Mouse (Mus musculus): ENCODE data around the gene Myrfl. TPM values are rescaled to one million over a fixed set of nuclear protein-coding genes. Genes with fewer than 3 reads are reported as not detected.
A peak's percentile ranks its signal among the peaks of the same experiment; 100 is the strongest.

The Myrfl gene
- polyA plus RNA-seq, 1 experiment from 2014 or later: not detected

- H3K27ac ChIP-seq (ENCODE audit: low read length): no peak overlapping the region
- no peak overlapping the region for H3K4me2 ChIP-seq (replicated peaks; ENCODE audit: low read depth, low read length)
- no peak overlapping the region for H3K4me3 ChIP-seq (ENCODE audit: low read depth, low read length)
- ATAC-seq: no peak
- DNase-seq (ENCODE audit: low spot score): no peak
- no peaks in the 10 kb centered on the region for H3K36me3 ChIP-seq (ENCODE audit: insufficient read depth, low read length)
- no peaks in the 10 kb centered on the region for H3K4me1 ChIP-seq (ENCODE audit: insufficient read depth, low read depth, low read length)
- TF ChIP-seq EP300 (IDR thresholded peaks at IDR 0.05) (no peak), CTCF (IDR thresholded peaks at IDR 0.05) (no peak)
- H3K9ac ChIP-seq (replicated peaks; ENCODE audit: low read depth): no peak overlapping the region
- WGBS: 83% methylated on average over 14 of the region's 14 CpGs
- no peaks in the 10 kb centered on the region for H3K27me3 ChIP-seq (replicated peaks; ENCODE audit: insufficient read depth, low read length)
- H3K9me3 ChIP-seq (ENCODE audit: low read length): no peaks in the 10 kb centered on the region
These were observed 119.9 kb downstream of the Myrfl start for GRCm38 (mm10) chr10:116776846-116777245.

- 66% methylated on average over 15 of the region's 15 CpGs for WGBS
These were observed 122.6 kb downstream of the Myrfl start for GRCm38 (mm10) chr10:116773846-116774750.

GRCm38 (mm10) chr10:116771215-116771935, 125.3 kb downstream of the Myrfl start:
- no peak overlapping the region for H3K27ac ChIP-seq (ENCODE audit: low read length)
- no peaks in the 10 kb centered on the region for H3K9me3 ChIP-seq (ENCODE audit: low read length)
- no peaks in the 10 kb centered on the region for H3K27me3 ChIP-seq (replicated peaks; ENCODE audit: insufficient read depth, low read length)
- 47% methylated on average over 21 of the region's 21 CpGs for WGBS
- peak overlapping the region; percentile 23; the same call in 1 of the 2 replicates for H3K4me2 ChIP-seq (replicated peaks; ENCODE audit: low read depth, low read length)
- H3K4me1 ChIP-seq (ENCODE audit: insufficient read depth, low read depth, low read length): no peaks in the 10 kb centered on the region; the same call in 1 of the 2 replicates
- H3K36me3 ChIP-seq (ENCODE audit: insufficient read depth, low read length): no peaks in the 10 kb centered on the region
- H3K4me3 ChIP-seq (ENCODE audit: low read depth, low read length): no peak overlapping the region
- H3K9ac ChIP-seq (replicated peaks; ENCODE audit: low read depth): no peak overlapping the region
- ATAC-seq (peak; percentile 64), DNase-seq (ENCODE audit: low spot score) (peak; percentile 78)
- TF ChIP-seq EP300 (IDR thresholded peaks at IDR 0.05) (0 out of 2 replicates have a peak, but pooled peaks have one; percentile 12), CTCF (IDR thresholded peaks at IDR 0.05) (no peak)

More at GRCm38 (mm10) chr10:116773846-116774750, 122.6 kb downstream of the Myrfl start:
- no peak overlapping the region for H3K27ac ChIP-seq (ENCODE audit: low read length)
- H3K4me1 ChIP-seq (ENCODE audit: insufficient read depth, low read depth, low read length): no peaks in the 10 kb centered on the region
- H3K9ac ChIP-seq (replicated peaks; ENCODE audit: low read depth): no peak overlapping the region
- H3K36me3 ChIP-seq (ENCODE audit: insufficient read depth, low read length): no peaks in the 10 kb centered on the region
- no peak overlapping the region for H3K4me3 ChIP-seq (ENCODE audit: low read depth, low read length)
- no peaks in the 10 kb centered on the region for H3K27me3 ChIP-seq (replicated peaks; ENCODE audit: insufficient read depth, low read length)
- H3K9me3 ChIP-seq (ENCODE audit: low read length): no peaks in the 10 kb centered on the region
- DNase-seq (ENCODE audit: low spot score) (no peak), ATAC-seq (no peak)
- TF ChIP-seq CTCF (IDR thresholded peaks at IDR 0.05) (no peak), EP300 (IDR thresholded peaks at IDR 0.05) (no peak)
- no peak overlapping the region for H3K4me2 ChIP-seq (replicated peaks; ENCODE audit: low read depth, low read length)

- ATAC-seq (peak; percentile 57; the same call in 1 of the 2 replicates), DNase-seq (ENCODE audit: low spot score) (peak; percentile 55)
- H3K36me3 ChIP-seq (ENCODE audit: insufficient read depth, low read length): no peaks in the 10 kb centered on the region
- H3K27ac ChIP-seq (ENCODE audit: low read length): no peak overlapping the region
- TF ChIP-seq EP300 (IDR thresholded peaks at IDR 0.05): no peak
- TF ChIP-seq CTCF (IDR thresholded peaks at IDR 0.05): no peak
- H3K4me1 ChIP-seq (ENCODE audit: insufficient read depth, low read depth, low read length): no peaks in the 10 kb centered on the region; the same call in 1 of the 2 replicates
- no peak overlapping the region for H3K9ac ChIP-seq (replicated peaks; ENCODE audit: low read depth)
- H3K9me3 ChIP-seq (ENCODE audit: low read length): no peaks in the 10 kb centered on the region
- no peaks in the 10 kb centered on the region for H3K27me3 ChIP-seq (replicated peaks; ENCODE audit: insufficient read depth, low read length)
- 33% methylated on average over 13 of the region's 13 CpGs for WGBS
- no peak overlapping the region for H3K4me2 ChIP-seq (replicated peaks; ENCODE audit: low read depth, low read length)
- no peak overlapping the region for H3K4me3 ChIP-seq (ENCODE audit: low read depth, low read length)
These were observed 128.1 kb downstream of the Myrfl start for GRCm38 (mm10) chr10:116768642-116769041.

GRCm38 (mm10) chr10:116766525-116766924, 130.2 kb downstream of the Myrfl start:
- Histone ChIP-seq H3K27me3 (replicated peaks; ENCODE audit: insufficient read depth, low read length) (no peaks in the 10 kb centered on the region), H3K9me3 (ENCODE audit: low read length) (no peaks in the 10 kb centered on the region), H3K36me3 (ENCODE audit: insufficient read depth, low read length) (no peaks in the 10 kb centered on the region), H3K4me2 (replicated peaks; ENCODE audit: low read depth, low read length) (no peak overlapping the region), H3K4me3 (ENCODE audit: low read depth, low read length) (no peak overlapping the region), H3K4me1 (ENCODE audit: insufficient read depth, low read depth, low read length) (no peaks in the 10 kb centered on the region; the same call in 1 of the 2 replicates), H3K27ac (ENCODE audit: low read length) (no peak overlapping the region), H3K9ac (replicated peaks; ENCODE audit: low read depth) (no peak overlapping the region)
- 73% methylated on average over 6 of the region's 6 CpGs for WGBS
- DNase-seq (ENCODE audit: low spot score): no peak
- TF ChIP-seq CTCF (IDR thresholded peaks at IDR 0.05): no peak
- TF ChIP-seq EP300 (IDR thresholded peaks at IDR 0.05): no peak
- ATAC-seq: no peak

- TF ChIP-seq EP300 (IDR thresholded peaks at IDR 0.05): no peak
- no peak for TF ChIP-seq CTCF (IDR thresholded peaks at IDR 0.05)
- Histone ChIP-seq H3K4me2 (replicated peaks; ENCODE audit: low read depth, low read length) (no peak overlapping the region), H3K4me1 (ENCODE audit: insufficient read depth, low read depth, low read length) (no peaks in the 10 kb centered on the region), H3K27ac (ENCODE audit: low read length) (no peak overlapping the region), H3K27me3 (replicated peaks; ENCODE audit: insufficient read depth, low read length) (no peaks in the 10 kb centered on the region), H3K9ac (replicated peaks; ENCODE audit: low read depth) (no peak overlapping the region), H3K9me3 (ENCODE audit: low read length) (no peaks in the 10 kb centered on the region), H3K4me3 (ENCODE audit: low read depth, low read length) (no peak overlapping the region), H3K36me3 (ENCODE audit: insufficient read depth, low read length) (no peaks in the 10 kb centered on the region)
- ATAC-seq (peak; percentile 30; the same call in 1 of the 2 replicates), DNase-seq (ENCODE audit: low spot score) (no peak)
- WGBS: 47% methylated on average over 4 of the region's 4 CpGs
These were observed 135.1 kb downstream of the Myrfl start for GRCm38 (mm10) chr10:116761476-116762068.

Data from lung, postnatal 0 days (tissue).